Mouse (Mus musculus) intestine, postnatal 0 days (tissue): Measurements from ENCODE around the gene Reep6. TPM values are rescaled to one million over a fixed set of nuclear protein-coding genes. Genes with fewer than 3 reads are reported as not detected.

Experiments
- ATAC-seq: fragments of 200-750 bp; cut with Nextera tagmentation; 2 replicates; pipeline ENCODE4 v1.8.0; 2017; ENCODE audit warnings: mild to moderate bottlenecking, moderate TSS enrichment, moderate library complexity
- H3K27ac ChIP-seq: fragments of 300-500 bp; sonication (generic); 2 replicates; pipeline ENCODE4 v1.5.1; 2014; ENCODE audit warnings: mild to moderate bottlenecking, low read depth, low read length, moderate library complexity
- H3K27me3 ChIP-seq: fragments of 300-500 bp; sonication (generic); replicated peaks from 2 replicates; pipeline ENCODE4 v1.6.1; 2014; ENCODE audit warnings: low read length, mixed read lengths; ENCODE audit not compliant: control insufficient read depth, insufficient read depth
- H3K36me3 ChIP-seq: fragments of 300-500 bp; sonication (generic); 2 replicates; pipeline ENCODE4 v1.6.1; 2014; ENCODE audit warnings: mild to moderate bottlenecking, moderate library complexity; ENCODE audit not compliant: control insufficient read depth, insufficient read depth
- H3K4me1 ChIP-seq: fragments of 300-500 bp; sonication (generic); replicated peaks from 2 replicates; pipeline ENCODE4 v1.6.1; 2014; ENCODE audit warnings: antibody characterized with exemption, low read length, mixed read lengths; ENCODE audit not compliant: control insufficient read depth, insufficient read depth
- H3K4me2 ChIP-seq: fragments of 300-500 bp; sonication (generic); replicated peaks from 2 replicates; pipeline ENCODE4 v1.6.1; 2014; ENCODE audit warnings: low read depth, mild to moderate bottlenecking, moderate library complexity
- H3K4me3 ChIP-seq: fragments of 300-500 bp; sonication (generic); 2 replicates; pipeline ENCODE4 v1.5.1; 2014; ENCODE audit warnings: low read depth, low read length
- H3K9ac ChIP-seq: fragments of 300-500 bp; sonication (generic); 2 replicates; pipeline ENCODE4 v1.6.1; 2014; ENCODE audit warnings: mild to moderate bottlenecking, low read depth, low read length
- H3K9me3 ChIP-seq: fragments of 300-500 bp; sonication (generic); 2 replicates; pipeline ENCODE4 v1.6.1; 2016; ENCODE audit warnings: mixed run types; ENCODE audit not compliant: control insufficient read depth
- CTCF ChIP-seq: sonication (generic); IDR thresholded peaks from 2 replicates; pipeline ENCODE4 v1.5.1; 2016; ENCODE audit warnings: low read depth, mild to moderate bottlenecking, control low read depth, antibody characterized with exemption, moderate library complexity
- WGBS: fragments of 180-500 bp; shearing (Covaris S2); extraction: QIAGEN DNeasy Blood & Tissue Kit; methylation state at CpG from one replicate; pipeline ENCODE4 v1.1.7; 2014; 5-methylcytosine and 5-hydroxymethylcytosine counted together
- polyA plus RNA-seq: library from polyadenylated mRNA; unstranded; fragments of >200 nt; fragmentation: Nextera tagmentation; extraction: Ambion mirVana; gene quantifications from 2 replicates; pipeline ENCODE4 v1.2.1, GENCODE M21; 2015

The Reep6 gene
- polyA plus RNA-seq, 1 experiment from 2014 or later, result 261 TPM

DNA sequence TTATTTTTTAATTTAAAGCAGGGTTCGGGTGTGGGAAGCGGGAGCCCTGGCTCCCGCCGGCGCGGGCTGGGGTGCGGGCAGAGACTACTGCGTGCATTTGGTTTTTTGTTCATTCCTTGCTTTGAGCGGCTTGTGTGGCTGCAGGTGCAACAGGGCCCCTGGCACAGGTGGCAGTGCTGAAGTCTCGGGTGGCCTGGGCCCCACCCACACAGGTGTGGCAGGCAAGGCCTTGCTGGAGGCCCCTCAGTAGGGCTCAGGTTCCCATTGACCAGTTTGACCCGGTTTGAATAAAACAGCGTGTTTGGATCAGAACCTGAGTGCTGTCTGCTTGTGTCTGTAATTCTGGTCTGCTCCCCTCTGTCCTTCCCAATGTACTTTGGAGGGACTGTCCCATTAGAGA, 41.7 kb upstream of the Reep6 start:
- Histone ChIP-seq H3K4me1 (no peaks in the 10 kb centered on the region), H3K4me2 (0 out of 2 replicates have a peak overlapping the region, but pooled peaks have one; percentile 24), H3K4me3 (no peak overlapping the region), H3K9me3 (no peaks in the 10 kb centered on the region), H3K27me3 (no peaks in the 10 kb centered on the region), H3K9ac (no peak overlapping the region), H3K27ac (peak overlapping the region; percentile 74), H3K36me3 (peaks cover 50% of the 10 kb centered on the region)
- peak; percentile 62 for ATAC-seq
- TF ChIP-seq CTCF, result no peak
- WGBS, result 68% methylated on average over 12 of the region's 12 CpGs

- H3K36me3 ChIP-seq, result peaks cover 47% of the 10 kb centered on the region
- no peak overlapping the region for H3K9ac ChIP-seq
- WGBS, result 60% methylated on average over 8 of the region's 8 CpGs
- peak; percentile 68 for TF ChIP-seq CTCF
- H3K27me3 ChIP-seq, result no peaks in the 10 kb centered on the region
- ATAC-seq, result peak; percentile 10; the same call in 1 of the 2 replicates
- no peak overlapping the region for H3K4me3 ChIP-seq
- no peak overlapping the region for H3K4me2 ChIP-seq
- no peaks in the 10 kb centered on the region for H3K4me1 ChIP-seq
- no peaks in the 10 kb centered on the region for H3K9me3 ChIP-seq
- peak overlapping the region; percentile 74 for H3K27ac ChIP-seq
Observed at GRCm38 (mm10) chr10:80288657-80289056, 41.1 kb upstream of the Reep6 start.

DNA sequence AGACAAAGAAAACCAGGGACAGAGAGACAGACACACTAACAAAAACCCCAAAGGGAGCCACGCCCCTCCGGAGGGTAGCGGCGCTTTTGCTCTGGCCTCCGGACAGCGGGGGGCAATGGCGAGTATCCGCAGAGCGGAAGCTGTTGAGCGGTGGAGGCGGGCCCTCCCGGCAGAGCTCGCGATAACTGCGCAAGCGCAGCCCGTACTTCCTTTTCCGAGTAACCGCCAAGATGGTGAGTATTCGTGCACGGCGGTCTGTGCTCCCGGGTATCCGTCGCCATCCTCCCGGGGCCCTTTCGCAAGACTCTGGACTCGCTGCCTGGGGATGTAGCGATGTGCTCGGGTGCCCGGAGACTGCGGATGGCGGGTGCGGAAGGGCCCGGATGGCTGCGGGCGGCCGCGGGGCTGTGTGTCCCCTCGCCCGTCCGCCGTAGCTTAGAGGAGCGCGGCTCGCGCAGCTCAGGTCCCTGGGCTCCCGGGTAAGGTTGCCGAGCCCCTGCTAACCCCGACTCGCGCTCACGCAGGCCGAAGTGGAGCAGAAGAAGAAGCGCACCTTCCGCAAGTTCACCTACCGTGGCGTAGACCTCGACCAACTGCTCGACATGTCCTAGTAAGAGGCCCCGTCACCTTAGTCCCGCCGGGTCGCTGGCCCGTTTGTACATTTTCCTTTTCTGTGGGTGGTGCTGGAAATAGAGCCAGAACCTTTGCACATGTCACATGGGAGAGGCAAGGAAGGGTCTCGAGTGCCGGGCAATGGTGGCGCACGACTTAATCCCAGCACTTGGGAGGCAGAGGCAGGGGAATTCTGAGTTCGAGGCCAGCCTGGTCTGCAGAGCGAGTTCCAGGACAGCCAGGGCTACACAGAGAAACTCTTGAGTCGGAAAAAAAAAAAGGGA, 37.3 kb upstream of the Reep6 start, which contains the start of gene Rps15:
Rps15 (plus strand) TSS at position 203 of the 896 bp plus-strand sequence.
- under 1% methylated on average over 72 of the region's 72 CpGs for whole genome bisulfite sequencing

DNA sequence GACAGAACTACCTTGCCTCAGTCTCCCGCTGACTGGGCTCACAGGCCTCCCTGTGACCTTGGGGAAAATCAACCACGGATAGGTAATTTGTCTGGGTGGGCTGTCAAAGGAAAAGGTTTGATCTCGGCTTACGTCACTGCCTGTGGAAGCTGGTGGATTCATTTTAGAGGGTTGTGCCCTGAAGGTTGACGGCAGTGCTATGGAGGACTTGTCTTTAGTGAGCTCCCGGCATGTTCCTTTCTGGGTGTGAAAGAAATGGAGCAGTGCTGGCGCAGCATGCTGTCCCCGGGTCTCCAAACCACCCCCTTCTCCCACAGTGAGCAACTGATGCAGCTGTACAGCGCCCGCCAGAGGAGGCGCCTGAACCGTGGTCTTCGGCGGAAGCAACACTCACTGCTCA, 36.4 kb upstream of the Reep6 start:
- no peak for ATAC-seq
- H3K4me2 ChIP-seq, result peak overlapping the region; percentile 83
- peak overlapping the region; percentile 82 for H3K4me3 ChIP-seq
- 0 out of 2 replicates have a peak, but pooled peaks have one; percentile 30 for TF ChIP-seq CTCF
- no peaks in the 10 kb centered on the region for H3K9me3 ChIP-seq
- peaks cover 4% of the 10 kb centered on the region; the same call in 1 of the 2 replicates for H3K27me3 ChIP-seq
- H3K4me1 ChIP-seq, result no peaks in the 10 kb centered on the region
- H3K27ac ChIP-seq, result 0 out of 2 replicates have a peak overlapping the region, but pooled peaks have one; percentile 86
- peaks cover 23% of the 10 kb centered on the region; the same call in 1 of the 2 replicates for H3K36me3 ChIP-seq
- peak overlapping the region; percentile 93 for H3K9ac ChIP-seq
- 14% methylated on average over 14 of the region's 14 CpGs for WGBS

More for the DNA sequence above, 37.3 kb upstream of the Reep6 start, which contains the start of gene Rps15:
- peak; percentile 90 for TF ChIP-seq CTCF
- Histone ChIP-seq H3K27me3 (no peaks in the 10 kb centered on the region; the same call in 1 of the 2 replicates), H3K27ac (peak within 1 kb of the TSS; percentile 86), H3K36me3 (peaks cover 25% of the 10 kb centered on the region), H3K9me3 (no peaks in the 10 kb centered on the region), H3K4me3 (peak within 1 kb of the TSS; percentile 82), H3K4me2 (peak within 1 kb of the TSS; percentile 83), H3K9ac (peak within 1 kb of the TSS; percentile 93), H3K4me1 (no peaks in the 10 kb centered on the region)
- ATAC-seq, result peak; percentile 75

DNA sequence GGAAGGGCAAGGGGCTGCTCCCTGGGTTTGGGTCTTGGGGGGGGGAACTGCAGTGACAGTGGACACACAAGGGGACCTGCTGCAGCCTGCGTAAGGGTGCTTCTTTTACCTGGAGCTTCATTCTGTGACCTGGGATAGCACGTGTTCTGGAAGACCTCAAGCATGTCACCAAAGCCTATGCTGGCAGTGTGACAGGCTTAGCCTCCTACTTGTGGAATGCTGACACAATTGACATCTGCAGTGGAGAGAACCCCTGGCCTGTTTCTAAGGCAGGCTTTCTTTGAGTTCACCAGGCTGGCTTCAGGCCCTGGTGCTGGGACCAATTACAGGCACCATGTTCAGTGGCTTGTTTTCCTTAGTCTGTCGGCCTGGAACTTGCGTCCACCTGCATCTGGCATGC, 35.4 kb upstream of the Reep6 start:
- no peak for TF ChIP-seq CTCF
- no peak overlapping the region for H3K9ac ChIP-seq
- H3K36me3 ChIP-seq, result peaks cover 20% of the 10 kb centered on the region; the same call in 1 of the 2 replicates
- H3K4me3 ChIP-seq, result no peak overlapping the region
- no peak overlapping the region for H3K4me2 ChIP-seq
- peaks cover 14% of the 10 kb centered on the region for H3K27me3 ChIP-seq
- ATAC-seq, result no peak
- no peak overlapping the region for H3K27ac ChIP-seq
- WGBS, result 72% methylated on average over 4 of the region's 4 CpGs
- H3K9me3 ChIP-seq, result no peaks in the 10 kb centered on the region
- no peaks in the 10 kb centered on the region for H3K4me1 ChIP-seq

DNA sequence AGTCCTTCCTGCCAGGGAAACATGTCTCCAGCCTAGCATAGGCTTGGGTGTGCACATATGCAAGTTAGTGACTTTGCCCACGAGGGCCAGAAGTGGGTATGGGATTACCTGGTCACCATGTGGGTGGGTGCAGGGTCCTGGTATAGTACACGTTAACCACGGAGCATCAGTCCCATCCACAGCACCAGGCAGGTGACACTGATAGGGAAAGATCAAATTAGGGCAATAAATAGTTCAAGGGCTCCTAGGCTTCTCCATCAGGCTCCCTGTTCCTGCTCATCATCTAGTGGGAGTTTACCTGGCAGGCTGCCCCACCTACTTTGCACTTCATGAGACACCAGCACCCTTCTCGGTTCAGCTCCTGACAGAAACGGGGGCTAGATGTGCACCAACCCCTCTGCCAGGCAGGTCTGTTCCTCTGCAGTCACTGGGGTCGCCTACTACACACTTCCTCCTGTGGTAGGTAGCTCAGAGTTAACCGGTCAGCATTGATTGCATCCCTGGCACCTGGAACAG, 34.9 kb upstream of the Reep6 start:
- Histone ChIP-seq H3K4me3 (no peak overlapping the region), H3K36me3 (peaks cover 17% of the 10 kb centered on the region; the same call in 1 of the 2 replicates)

More for the DNA sequence above, 34.9 kb upstream of the Reep6 start:
- ATAC-seq, result no peak
- no peak for TF ChIP-seq CTCF
- peaks cover 20% of the 10 kb centered on the region for H3K27me3 ChIP-seq
- 0 out of 2 replicates have a peak overlapping the region, but pooled peaks have one; percentile 22 for H3K9ac ChIP-seq
- no peak overlapping the region for H3K27ac ChIP-seq
- 33% methylated on average over 7 of the region's 7 CpGs for WGBS
- no peak overlapping the region for H3K4me2 ChIP-seq
- no peaks in the 10 kb centered on the region for H3K9me3 ChIP-seq
- H3K4me1 ChIP-seq, result no peaks in the 10 kb centered on the region
